Mouse (Mus musculus): ENCODE measurements around the gene Wsb2. TPM values are rescaled to one million over a fixed set of nuclear protein-coding genes. Genes with fewer than 3 reads are reported as not detected.

Gene Wsb2
- total RNA-seq, 1 experiment from 2014 or later, result 19.2 TPM

DNA sequence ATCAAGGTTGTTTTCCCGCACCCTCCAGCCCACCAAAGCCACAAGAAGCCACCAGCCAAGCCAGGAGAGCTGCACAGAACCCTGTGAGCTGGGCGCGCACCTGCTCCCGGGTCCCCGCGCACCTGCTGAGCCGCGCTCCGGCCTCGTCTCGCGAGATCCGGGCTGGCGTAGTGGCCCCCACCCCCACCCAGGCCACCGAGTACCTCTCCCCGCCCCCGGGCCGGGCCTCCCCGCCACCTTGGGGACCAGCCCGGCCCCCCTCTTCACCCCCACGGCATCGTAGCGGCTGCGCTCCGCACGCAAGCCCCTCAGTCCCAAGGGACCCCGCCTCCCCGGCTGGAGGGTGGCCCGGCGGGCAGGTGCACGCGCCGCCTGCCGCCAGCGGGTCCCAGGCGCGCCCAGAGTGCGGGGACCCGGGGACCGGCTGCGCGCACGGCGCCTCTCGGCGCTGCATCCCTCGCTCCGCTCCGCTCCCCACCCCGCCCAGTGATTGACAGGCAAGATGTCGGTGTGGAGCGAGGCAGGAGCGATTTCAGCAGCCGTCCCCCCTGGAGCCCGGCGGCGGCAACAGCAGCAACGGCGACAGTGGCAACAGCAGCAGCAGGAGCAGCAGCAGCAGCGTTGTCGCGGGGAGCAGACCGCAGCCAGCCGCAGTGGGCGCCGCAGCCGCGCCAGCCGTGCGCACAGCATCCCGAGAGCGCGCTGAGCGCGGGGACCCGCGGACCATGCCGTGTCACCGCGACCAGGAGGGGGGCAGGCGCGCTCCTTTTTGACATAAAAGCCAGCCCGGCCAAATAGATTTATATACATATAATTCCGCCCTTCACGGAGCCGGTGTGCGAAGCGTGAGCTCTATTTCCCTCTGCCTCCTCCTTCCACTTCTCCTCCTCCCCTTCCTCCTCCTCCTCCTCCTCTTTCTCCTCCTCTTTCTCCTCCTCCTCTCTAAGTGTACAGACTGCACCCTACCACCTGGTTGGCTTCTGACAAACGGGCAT lies 56.7 kb downstream of the Wsb2 start, which contains the start of gene Ksr2:
Ksr2 (plus strand) TSS at position 494 of the 995 bp plus-strand sequence.
- peak; percentile 29 to 49; a peak in 3 of 4 replicates for ATAC-seq (replicated peaks in 1 of 2; ENCODE audit: insufficient read depth in 1 of 2, low FRiP score in 2 of 2, low TSS enrichment in 1 of 2, low read depth in 1 of 2, poor library complexity in 2 of 2, severe bottlenecking in 2 of 2)

DNA sequence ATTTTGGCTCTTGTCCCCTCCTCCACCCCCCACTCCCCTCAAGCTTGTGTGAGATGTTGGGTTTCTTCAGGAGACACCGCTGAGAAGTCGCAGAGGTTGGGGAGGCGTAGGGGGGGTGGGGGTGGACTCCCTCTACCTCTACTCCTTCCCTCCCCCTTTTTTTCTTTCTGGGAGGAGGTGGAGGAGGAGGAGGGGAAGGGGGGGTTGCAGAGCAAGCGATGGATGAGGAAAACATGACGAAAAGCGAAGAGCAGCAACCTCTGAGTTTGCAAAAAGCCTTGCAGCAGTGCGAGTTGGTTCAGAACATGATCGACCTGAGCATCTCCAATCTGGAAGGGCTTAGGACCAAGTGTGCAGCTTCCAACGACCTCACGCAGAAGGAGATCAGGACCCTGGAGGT lies 57.5 kb downstream of the Wsb2 start:
- no peak for ATAC-seq (replicated peaks in 1 of 2; ENCODE audit: insufficient read depth in 1 of 2, low FRiP score in 2 of 2, low TSS enrichment in 1 of 2, low read depth in 1 of 2, poor library complexity in 2 of 2, severe bottlenecking in 2 of 2)

DNA sequence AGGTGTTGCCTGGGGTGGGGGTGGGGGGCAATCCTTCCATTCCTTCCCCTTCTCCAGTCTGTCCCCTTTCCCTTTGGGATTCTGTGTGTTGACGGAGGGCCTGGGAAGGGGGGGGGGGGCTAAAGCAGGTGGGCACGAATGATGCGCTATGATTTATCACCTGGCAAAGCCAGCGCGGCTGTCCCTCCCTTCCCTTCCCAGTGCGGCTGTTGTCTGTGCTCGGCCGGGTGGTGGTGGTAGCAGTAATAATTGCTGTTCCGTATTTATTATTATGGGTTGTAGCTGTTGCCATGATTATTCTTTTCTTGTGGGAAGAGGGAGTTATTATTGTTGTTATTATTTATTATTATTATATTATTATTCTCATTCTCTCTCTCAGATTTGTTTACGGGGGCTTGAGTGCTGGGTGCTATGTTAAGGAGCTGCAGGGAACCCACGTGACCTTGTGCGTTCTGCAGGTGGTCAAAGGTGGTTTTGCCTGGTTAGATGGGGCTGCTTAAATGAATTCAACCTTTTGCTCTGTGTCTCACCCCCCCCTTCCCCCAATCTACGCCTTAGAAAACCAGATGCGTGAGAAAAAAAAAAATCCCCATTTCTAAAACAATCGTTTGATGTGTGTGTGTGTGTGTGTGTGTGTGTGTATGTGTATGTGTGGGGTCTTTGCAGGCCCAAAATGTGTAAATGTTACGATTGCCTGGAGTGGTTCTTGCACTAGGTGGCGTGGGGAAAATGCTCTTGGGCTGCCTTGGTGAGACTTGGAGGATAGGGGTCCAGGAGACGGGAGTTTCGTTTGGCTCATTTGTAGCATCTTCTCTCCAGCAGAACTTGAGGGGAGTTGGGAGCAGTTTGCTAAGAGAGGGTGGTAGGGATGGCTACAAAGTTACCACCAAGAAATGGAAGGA lies 58.2 kb downstream of the Wsb2 start:
- no peak for ATAC-seq (replicated peaks in 1 of 2; ENCODE audit: insufficient read depth in 1 of 2, low FRiP score in 2 of 2, low TSS enrichment in 1 of 2, low read depth in 1 of 2, poor library complexity in 2 of 2, severe bottlenecking in 2 of 2)

DNA sequence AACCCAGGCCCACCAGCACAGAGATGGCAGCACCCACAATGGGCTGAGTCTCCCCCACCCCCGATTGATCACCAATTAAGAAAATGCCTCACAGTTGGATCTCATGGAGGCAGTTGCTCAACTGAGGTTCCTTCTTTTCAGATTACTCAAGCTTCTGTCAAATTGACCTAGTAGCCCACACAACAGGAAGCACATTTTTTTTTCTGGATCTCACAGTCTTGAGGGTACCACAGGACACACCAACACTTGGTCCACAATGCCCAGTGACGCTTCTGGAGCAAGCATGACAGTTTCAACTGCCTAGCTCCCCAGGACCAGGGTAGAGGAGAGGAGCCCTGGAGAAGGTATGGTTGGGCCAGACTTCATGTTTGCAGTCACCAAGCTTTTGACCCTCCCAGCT lies 60.3 kb downstream of the Wsb2 start:
- ATAC-seq (replicated peaks in 1 of 2; ENCODE audit: insufficient read depth in 1 of 2, low FRiP score in 2 of 2, low TSS enrichment in 1 of 2, low read depth in 1 of 2, poor library complexity in 2 of 2, severe bottlenecking in 2 of 2), result peak; percentile 29 to 59; a peak in 1 of 4 replicates

Other genes with a start within 250 kb of the Wsb2 start
- gene Suds3, start 241.2 kb upstream of the Wsb2 start, total RNA-seq (2017), result 74.9 and 115 TPM in 2 replicates
- gene Taok3, start 237.2 kb upstream of the Wsb2 start, total RNA-seq (2017), result 63.8 and 70.4 TPM in 2 replicates
- gene Pebp1, start 69.7 kb upstream of the Wsb2 start, total RNA-seq (2017), result 84.6 and 158 TPM in 2 replicates
- 9.7 and 10.4 TPM in 2 replicates for gene Vsig10, start 38.2 kb upstream of the Wsb2 start, total RNA-seq (2017)
- 47.2 and 49.0 TPM in 2 replicates for gene Rfc5, start 31.7 kb downstream of the Wsb2 start, total RNA-seq (2017)
- gene Ksr2, start 56.7 kb downstream of the Wsb2 start, total RNA-seq (2017), result 0.19 and 0.25 TPM in 2 replicates